Mouse (Mus musculus) heart, adult 2 months (tissue): ENCODE results near the gene Fbxo17.

Experiments
- CTCF ChIP-seq: fragments of 200-600 bp; IDR thresholded peaks from 2 replicates; pipeline ENCODE4 v1.8.1; 2022; ENCODE audit warnings: antibody characterized with exemption, mild to moderate bottlenecking, moderate library complexity
- POLR2A ChIP-seq: fragments of 200-500 bp; IDR thresholded peaks from 2 replicates; pipeline ENCODE4 v1.6.1; 2011; ENCODE audit warnings: mild to moderate bottlenecking, low read depth, low read length, control low read depth; ENCODE audit not compliant: insufficient read depth

DNA sequence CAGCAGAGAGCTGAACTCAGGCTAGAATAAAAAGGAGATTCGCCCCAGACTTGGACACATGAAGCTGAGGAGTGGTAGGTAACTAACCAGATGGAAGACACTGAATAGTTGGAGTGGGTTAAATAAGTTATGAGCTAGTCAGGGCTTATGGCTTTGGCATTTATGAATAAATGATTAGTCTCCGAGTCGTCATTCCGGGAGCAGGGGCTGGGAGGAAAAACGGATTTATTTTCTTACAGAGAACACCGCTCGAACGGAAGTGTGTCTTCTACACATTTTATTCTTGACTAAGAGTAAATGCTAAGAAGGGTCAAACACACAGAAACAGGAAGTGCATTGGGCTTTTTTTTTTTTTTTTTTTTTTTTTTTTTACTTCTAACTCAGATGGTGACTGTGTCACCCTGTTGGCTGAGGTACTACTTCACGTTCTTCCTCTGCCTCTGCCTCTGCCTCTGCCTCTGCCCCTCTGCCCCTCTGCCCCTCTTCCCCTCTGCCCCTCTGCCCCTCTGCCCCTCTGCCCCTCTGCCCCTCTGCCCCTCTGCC is 13.9 kb upstream of the Fbxo17 start:
- TF ChIP-seq POLR2A (no peak), CTCF (no peak)
